Mouse (Mus musculus) forebrain, embryonic 10.5 days (tissue): ENCODE results near the gene Serpine2. TPM values are rescaled to one million over a fixed set of nuclear protein-coding genes. Genes with fewer than 3 reads are reported as not detected.

Source experiments
- DNase-seq: peaks from one replicate; pipeline ENCODE4 v3.0.0-alpha.2; 2017; ENCODE audit warnings: low spot score; ENCODE audit errors: extremely low spot score
- H3K27ac ChIP-seq: fragments of 300-500 bp; sonication (generic); 2 replicates; pipeline ENCODE4 v1.5.1; 2016; ENCODE audit warnings: mild to moderate bottlenecking
- H3K27me3 ChIP-seq: fragments of 300-500 bp; sonication (generic); 2 replicates; pipeline ENCODE4 v1.6.1; 2016; ENCODE audit warnings: mild to moderate bottlenecking; ENCODE audit not compliant: poor library complexity, severe bottlenecking
- H3K36me3 ChIP-seq: fragments of 300-500 bp; sonication (generic); replicated peaks from 2 replicates; pipeline ENCODE4 v1.6.1; 2016; ENCODE audit warnings: mild to moderate bottlenecking, moderate library complexity
- H3K4me1 ChIP-seq: fragments of 300-500 bp; sonication (generic); 2 replicates; pipeline ENCODE4 v1.6.1; 2016
- H3K4me3 ChIP-seq: fragments of 300-500 bp; sonication (generic); 2 replicates; pipeline ENCODE4 v1.5.1; 2016; ENCODE audit warnings: mild to moderate bottlenecking, moderate library complexity
- H3K9me3 ChIP-seq: fragments of 300-500 bp; sonication (generic); 2 replicates; pipeline ENCODE4 v1.6.1; 2016; ENCODE audit warnings: mild to moderate bottlenecking, moderate library complexity
- WGBS: fragments of 180-500 bp; shearing (Covaris S2); methylation state at CpG from one replicate; pipeline ENCODE4 v1.1.7; 2016; 5-methylcytosine and 5-hydroxymethylcytosine counted together
- polyA plus RNA-seq: library from polyadenylated mRNA; unstranded; fragments of >200 nt; fragmentation: Nextera tagmentation; extraction: Ambion mirVana; gene quantifications from 2 replicates; pipeline ENCODE4 v1.2.1, GENCODE M21; 2016

Serpine2 gene
- polyA plus RNA-seq, 1 experiment from 2014 or later = 53.3 TPM

GRCm38 (mm10) chr1:79751186-79751585, 109.8 kb downstream of the Serpine2 start:
- Histone ChIP-seq H3K27ac (no peak overlapping the region), H3K27me3 (no peaks in the 10 kb centered on the region), H3K9me3 (no peaks in the 10 kb centered on the region; the same call in 1 of the 2 replicates), H3K4me1 (no peaks in the 10 kb centered on the region), H3K36me3 (peaks cover 9% of the 10 kb centered on the region; the same call in 1 of the 2 replicates), H3K4me3 (no peak overlapping the region)
- 84% methylated on average over 5 of the region's 5 CpGs for WGBS
- no peak for DNase-seq

GRCm38 (mm10) chr1:79746056-79746455, 114.9 kb downstream of the Serpine2 start:
- H3K36me3 ChIP-seq = no peaks in the 10 kb centered on the region; the same call in 1 of the 2 replicates
- no peaks in the 10 kb centered on the region; the same call in 1 of the 2 replicates for H3K9me3 ChIP-seq
- no peak overlapping the region for H3K4me3 ChIP-seq
- WGBS = 91% methylated on average over 4 of the region's 4 CpGs
- no peak overlapping the region for H3K27ac ChIP-seq
- no peaks in the 10 kb centered on the region for H3K4me1 ChIP-seq
- no peak for DNase-seq
- no peaks in the 10 kb centered on the region for H3K27me3 ChIP-seq

Other genes with a start within 250 kb of the Serpine2 start
- gene Ap1s3, start 189.2 kb downstream of the Serpine2 start, polyA plus RNA-seq = 0.31 and 0.47 TPM in 2 replicates
- 64.2 and 67.4 TPM in 2 replicates for gene Mrpl44, start 85.2 kb downstream of the Serpine2 start, polyA plus RNA-seq
- 37.8 and 38.3 TPM in 2 replicates for gene Wdfy1, start 85.0 kb downstream of the Serpine2 start, polyA plus RNA-seq